Mouse (Mus musculus): ENCODE data around the gene Cyth2.

- TF ChIP-seq POLR2A (IDR thresholded peaks at IDR 0.05; ENCODE audit: borderline replicate concordance, extremely low read depth, low read depth, low read length) (no peak), CTCF (IDR thresholded peaks at IDR 0.05; ENCODE audit: insufficient read depth, low read length) (no peak)
Measured at GRCm38 (mm10) chr7:45842950-45843744, 28.8 kb upstream of the Cyth2 start.

All from lung, adult 2 months (tissue).